Mouse (Mus musculus) splenic B cell, adult 2 months (primary cell): ENCODE data around the gene Slit2.

Experiments
- DNase-seq: peaks from one replicate; pipeline ENCODE4 v3.0.0-alpha.2; 2011; ENCODE audit warnings: low read depth, low spot score
- H3K27me3 ChIP-seq: 2 replicates; pipeline ENCODE4 v1.6.1; 2012; ENCODE audit warnings: mild to moderate bottlenecking, low read length, moderate library complexity, mixed read lengths; ENCODE audit not compliant: control insufficient read depth, poor library complexity, insufficient read depth, severe bottlenecking
- H3K36me3 ChIP-seq: 2 replicates; pipeline ENCODE4 v1.6.1; 2012; ENCODE audit warnings: mild to moderate bottlenecking, low read length, moderate library complexity, mixed read lengths; ENCODE audit not compliant: control insufficient read depth, poor library complexity, insufficient read depth, severe bottlenecking

The Slit2 gene

GRCm38 (mm10) chr5:48129981-48130380 is 147.0 kb downstream of the Slit2 start:
- DNase-seq = no peak
- no peaks in the 10 kb centered on the region for H3K27me3 ChIP-seq

GRCm38 (mm10) chr5:48136571-48136970 is 153.6 kb downstream of the Slit2 start:
- H3K27me3 ChIP-seq = no peaks in the 10 kb centered on the region
- DNase-seq = no peak

More at GRCm38 (mm10) chr5:48129981-48130380, 147.0 kb downstream of the Slit2 start:
- no peaks in the 10 kb centered on the region for H3K36me3 ChIP-seq

GRCm38 (mm10) chr5:48138849-48139487 is 156.0 kb downstream of the Slit2 start:
- Histone ChIP-seq H3K27me3 (no peaks in the 10 kb centered on the region), H3K36me3 (no peaks in the 10 kb centered on the region)
- no peak for DNase-seq

More at GRCm38 (mm10) chr5:48136571-48136970, 153.6 kb downstream of the Slit2 start:
- no peaks in the 10 kb centered on the region for H3K36me3 ChIP-seq

- no peak for DNase-seq
- H3K27me3 ChIP-seq = no peaks in the 10 kb centered on the region
- H3K36me3 ChIP-seq = no peaks in the 10 kb centered on the region
These were observed 156.5 kb downstream of the Slit2 start for GRCm38 (mm10) chr5:48139488-48139862.

- DNase-seq = no peak
- Histone ChIP-seq H3K36me3 (no peaks in the 10 kb centered on the region), H3K27me3 (no peaks in the 10 kb centered on the region)
These were observed 163.1 kb downstream of the Slit2 start for GRCm38 (mm10) chr5:48146082-48146481.

GRCm38 (mm10) chr5:48160829-48161228 is 177.9 kb downstream of the Slit2 start:
- no peaks in the 10 kb centered on the region for H3K27me3 ChIP-seq
- no peaks in the 10 kb centered on the region for H3K36me3 ChIP-seq
- no peak for DNase-seq

- DNase-seq = no peak
- Histone ChIP-seq H3K27me3 (no peaks in the 10 kb centered on the region), H3K36me3 (no peaks in the 10 kb centered on the region)
These were observed 198.8 kb downstream of the Slit2 start for GRCm38 (mm10) chr5:48181646-48182302.

- DNase-seq = no peak
- Histone ChIP-seq H3K36me3 (no peaks in the 10 kb centered on the region), H3K27me3 (no peaks in the 10 kb centered on the region)
These were observed 201.4 kb downstream of the Slit2 start for GRCm38 (mm10) chr5:48184358-48184757.

GRCm38 (mm10) chr5:48187819-48188218 is 204.9 kb downstream of the Slit2 start:
- DNase-seq = no peak
- no peaks in the 10 kb centered on the region for H3K27me3 ChIP-seq
- no peaks in the 10 kb centered on the region for H3K36me3 ChIP-seq

- no peaks in the 10 kb centered on the region for H3K27me3 ChIP-seq
- DNase-seq = no peak
- no peaks in the 10 kb centered on the region for H3K36me3 ChIP-seq
These were observed 216.4 kb downstream of the Slit2 start for GRCm38 (mm10) chr5:48199380-48199779.

- H3K27me3 ChIP-seq = no peaks in the 10 kb centered on the region
- no peaks in the 10 kb centered on the region for H3K36me3 ChIP-seq
- DNase-seq = no peak
These were observed 232.3 kb downstream of the Slit2 start for GRCm38 (mm10) chr5:48215248-48215647.

GRCm38 (mm10) chr5:48219624-48220155 is 236.8 kb downstream of the Slit2 start:
- no peaks in the 10 kb centered on the region for H3K27me3 ChIP-seq
- no peaks in the 10 kb centered on the region for H3K36me3 ChIP-seq
- no peak for DNase-seq

- Histone ChIP-seq H3K27me3 (no peaks in the 10 kb centered on the region), H3K36me3 (no peaks in the 10 kb centered on the region)
- no peak for DNase-seq
These were observed 242.6 kb downstream of the Slit2 start for GRCm38 (mm10) chr5:48225500-48225899.

GRCm38 (mm10) chr5:48230430-48231080 is 247.6 kb downstream of the Slit2 start:
- no peak for DNase-seq
- no peaks in the 10 kb centered on the region for H3K27me3 ChIP-seq
- no peaks in the 10 kb centered on the region for H3K36me3 ChIP-seq

GRCm38 (mm10) chr5:48234728-48235127 is 251.8 kb downstream of the Slit2 start:
- Histone ChIP-seq H3K36me3 (no peaks in the 10 kb centered on the region), H3K27me3 (no peaks in the 10 kb centered on the region)
- DNase-seq = no peak
